In the genomic region with DNA sequence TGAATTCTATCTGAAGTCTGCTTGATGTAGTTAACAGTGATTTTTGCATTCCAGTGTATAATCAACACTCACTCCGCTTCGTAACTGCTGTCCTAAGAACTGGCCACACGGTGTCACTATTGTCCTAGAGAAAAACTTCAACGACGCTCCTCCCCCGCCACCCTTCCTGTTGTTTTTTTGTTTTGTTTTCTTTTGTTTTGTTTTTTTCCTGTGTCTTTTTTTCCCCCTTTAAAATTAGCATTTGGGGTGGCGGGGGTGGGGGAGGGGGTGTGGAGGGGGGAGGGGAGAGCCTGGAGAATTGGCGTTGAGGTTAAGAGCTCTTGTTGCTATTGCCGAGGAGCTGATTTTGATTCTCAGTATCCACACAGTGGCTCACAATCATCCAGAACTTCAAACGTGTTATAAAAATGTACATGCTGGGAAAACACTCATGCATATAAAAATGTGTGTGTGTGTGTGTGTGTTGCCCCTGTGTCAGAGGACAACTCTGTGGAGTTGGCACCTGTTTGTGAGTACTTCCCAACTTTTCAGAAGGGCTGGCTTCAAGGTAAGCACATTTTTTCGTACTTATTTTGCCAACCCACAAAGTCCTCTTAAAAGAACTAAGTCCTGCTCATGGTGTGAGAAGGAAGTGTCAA, we compare ENCODE assay signal across 8 mouse cellular contexts. TPM values are rescaled to one million over a fixed set of nuclear protein-coding genes. Genes with fewer than 3 reads are reported as not detected.
A peak's percentile ranks its signal among the peaks of the same experiment; 100 is the strongest.
DNase-seq lines count a peak whose midpoint lies in the region; ATAC-seq and TF ChIP-seq lines count a peak whose summit lies in the region.

No protein-coding gene starts in this region.

- TF ChIP-seq CTCF in small intestine, adult 2 months (IDR thresholded peaks at IDR 0.05; ENCODE audit: extremely low read depth, insufficient read length, insufficient replicate concordance, low read depth, low read length) = peak; percentile 70; the same call in 1 of the 2 replicates

- 0 out of 2 replicates have a peak, but pooled peaks have one; percentile 47 for ATAC-seq in embryonic facial prominence, embryonic 14.5 days (ENCODE audit: low read depth)

- no peaks in the 10 kb centered on the region for H3K27me3 ChIP-seq in embryonic facial prominence, embryonic 14.5 days (replicated peaks; ENCODE audit: control insufficient read depth, insufficient read depth, low read length)
- H3K27me3 ChIP-seq in small intestine, adult 2 months (ENCODE audit: control insufficient read depth, insufficient read depth, low read length) = no peaks in the 10 kb centered on the region

- peak overlapping the region; percentile 47 for H3K4me2 ChIP-seq in embryonic facial prominence, embryonic 14.5 days (ENCODE audit: low read depth, low read length)

- H3K9ac ChIP-seq in embryonic facial prominence, embryonic 14.5 days (ENCODE audit: low read depth, low read length) = peak overlapping the region; percentile 58

- peak; percentile 50 for DNase-seq in layer of hippocampus, adult 11-12 months (ENCODE audit: low spot score)
- no peak for DNase-seq in layer of hippocampus, adult 9-11 months
- peak; percentile 50 to 58 for DNase-seq in adrenal gland, postnatal 36 days
- peak; percentile 73 for DNase-seq in embryonic facial prominence, embryonic 14.5 days (ENCODE audit: low spot score)
- DNase-seq in heart, postnatal 4 days = peak; percentile 60
- peak; percentile 44 to 49 for DNase-seq in layer of hippocampus, postnatal 10 days (ENCODE audit: low spot score in 2 of 2)

- peak overlapping the region; percentile 43 for H3K4me3 ChIP-seq in embryonic facial prominence, embryonic 14.5 days (ENCODE audit: low read depth, low read length)
- H3K4me3 ChIP-seq in macrophage (ENCODE audit: inconsistent target) = peak overlapping the region; percentile 39
- H3K4me3 ChIP-seq in small intestine, adult 2 months (ENCODE audit: low read depth, low read length) = no peak overlapping the region

- no peak overlapping the region for H3K27ac ChIP-seq in embryonic facial prominence, embryonic 14.5 days (replicated peaks; ENCODE audit: low read depth, low read length)
- peak overlapping the region; percentile 8; the same call in 1 of the 2 replicates for H3K27ac ChIP-seq in macrophage
- no peak overlapping the region for H3K27ac ChIP-seq in small intestine, adult 2 months (ENCODE audit: insufficient read depth, low read depth, low read length)

- no peaks in the 10 kb centered on the region for H3K36me3 ChIP-seq in embryonic facial prominence, embryonic 14.5 days (ENCODE audit: control insufficient read depth, insufficient read depth, low read length)
- H3K36me3 ChIP-seq in macrophage (ENCODE audit: inconsistent target) = no peaks in the 10 kb centered on the region
- H3K36me3 ChIP-seq in small intestine, adult 2 months (ENCODE audit: control insufficient read depth, insufficient read depth, low read length) = no peaks in the 10 kb centered on the region

- no peaks in the 10 kb centered on the region for H3K9me3 ChIP-seq in embryonic facial prominence, embryonic 14.5 days (ENCODE audit: control insufficient read depth, low read length)

- WGBS in embryonic facial prominence, embryonic 14.5 days = 10% methylated on average over 11 of the region's 11 CpGs
- WGBS in macrophage (ENCODE audit: missing documents) = under 1% methylated on average over 11 of the region's 11 CpGs
- WGBS in small intestine, adult 2 months = 6% methylated on average over 11 of the region's 11 CpGs

- TF ChIP-seq POLR2A in small intestine, adult 2 months (IDR thresholded peaks at IDR 0.05; ENCODE audit: low read depth, low read length) = no peak

- no peaks in the 10 kb centered on the region for H3K79me2 ChIP-seq in macrophage (ENCODE audit: inconsistent target)

- H3K4me1 ChIP-seq in embryonic facial prominence, embryonic 14.5 days (ENCODE audit: control insufficient read depth, insufficient read depth, low read length) = no peaks in the 10 kb centered on the region
- H3K4me1 ChIP-seq in small intestine, adult 2 months (ENCODE audit: control insufficient read depth, insufficient read depth, insufficient read length, low read length) = no peaks in the 10 kb centered on the region

RNA-seq across cellular contexts. Expression of a gene that starts 11.8 kb away (rescaled TPM):
- 10 to 100 TPM in 1 of 2 experiments, 1 to 10 TPM in 1; 8.7 to 10.0 TPM for total RNA-seq in adrenal gland, postnatal 36 days (2021)
- polyA plus RNA-seq in embryonic facial prominence, embryonic 14.5 days (2014; fragmentation: Nextera tagmentation; extraction: Ambion mirVana) = 16.4 and 16.6 TPM in 2 replicates
- total RNA-seq in heart, postnatal 4 days (2021) = 1 to 10 TPM; 4.2 to 5.6 TPM
- 10 to 100 TPM; 26.7 to 33.2 TPM for total RNA-seq in layer of hippocampus, postnatal 10 days (2021)
- 10 to 100 TPM in 13 of 26 experiments, 1 to 10 TPM in 11, under 1 TPM in 1, not detected in 1; 0.98 to 30.3 (median 11.1) TPM for total RNA-seq in macrophage (2018; cell fraction: chromatin; rRNA removed)
- 1 to 10 TPM; 2.0 to 6.4 (median 4.5) TPM for total RNA-seq in macrophage (2018; cell fraction: cytosol; rRNA removed)
- total RNA-seq in macrophage (2018; cell fraction: nucleus; rRNA removed) = 10 to 100 TPM in 7 of 26 experiments, 1 to 10 TPM in 19; 1.2 to 16.2 (median 6.1) TPM
- polyA plus RNA-seq in macrophage (2018) = 5.6 to 6.1 TPM (median 6.1 TPM) in 3 replicates
- not detected in 2 replicates for polyA plus RNA-seq in small intestine, adult 2 months (2012; rRNA removed)

RNA-seq across cellular contexts. Expression of a gene that starts 34.7 kb away (rescaled TPM):
- total RNA-seq in adrenal gland, postnatal 36 days (2021) = under 1 TPM; 0.23 to 0.36 TPM
- 25.5 and 34.1 TPM in 2 replicates for polyA plus RNA-seq in embryonic facial prominence, embryonic 14.5 days (2014; fragmentation: Nextera tagmentation; extraction: Ambion mirVana)
- total RNA-seq in heart, postnatal 4 days (2021) = 10 to 100 TPM; 86.3 to 87.5 TPM
- total RNA-seq in layer of hippocampus, postnatal 10 days (2021) = under 1 TPM; 0.46 to 0.80 TPM
- total RNA-seq in macrophage (2018; cell fraction: chromatin; rRNA removed) = 1 to 10 TPM in 2 of 26 experiments, under 1 TPM in 12, not detected in 12; 0.34 to 1.3 (median 0.70) TPM
- under 1 TPM in 18 of 26 experiments, not detected in 8; 0.03 to 0.16 (median 0.08) TPM for total RNA-seq in macrophage (2018; cell fraction: cytosol; rRNA removed)
- 1 to 10 TPM in 1 of 26 experiments, under 1 TPM in 11, not detected in 14; 0.17 to 1.7 (median 0.44) TPM for total RNA-seq in macrophage (2018; cell fraction: nucleus; rRNA removed)
- polyA plus RNA-seq in macrophage (2018) = not detected in 3 replicates
- polyA plus RNA-seq in small intestine, adult 2 months (2012; rRNA removed) = not detected in 2 replicates

RNA-seq across cellular contexts. Expression of a gene that starts 49.3 kb away (rescaled TPM):
- total RNA-seq in adrenal gland, postnatal 36 days (2021) = under 1 TPM; 0.43 to 0.53 TPM
- 0.63 and 1.3 TPM in 2 replicates for polyA plus RNA-seq in embryonic facial prominence, embryonic 14.5 days (2014; fragmentation: Nextera tagmentation; extraction: Ambion mirVana)
- total RNA-seq in heart, postnatal 4 days (2021) = 1 to 10 TPM; 1.2 TPM
- total RNA-seq in layer of hippocampus, postnatal 10 days (2021) = under 1 TPM; 0.74 to 0.78 TPM
- total RNA-seq in macrophage (2018; cell fraction: chromatin; rRNA removed) = under 1 TPM in 1 of 26 experiments, not detected in 25; 0.09 TPM
- total RNA-seq in macrophage (2018; cell fraction: cytosol; rRNA removed) = under 1 TPM in 3 of 26 experiments, not detected in 23; under 0.01 TPM
- under 1 TPM in 1 of 26 experiments, not detected in 25; 0.10 TPM for total RNA-seq in macrophage (2018; cell fraction: nucleus; rRNA removed)
- not detected in 3 replicates for polyA plus RNA-seq in macrophage (2018)
- 0.04 TPM in 1 of 2 replicates, not detected in the other for polyA plus RNA-seq in small intestine, adult 2 months (2012; rRNA removed)

Comparison
In these comparisons a context has a peak if more than half of its experiments do, and no peak if none do; other contexts are left out.
1. RNA of a gene that starts 34.7 kb away (total RNA-seq): 86.3 to 87.5 TPM in heart, postnatal 4 days; 0.46 to 0.80 TPM in layer of hippocampus, postnatal 10 days and 0.23 to 0.36 TPM in adrenal gland, postnatal 36 days; every median in the first group is over 10 times any median in the second.